Comparison of ENCODE assay signal across 16 mouse cellular contexts in genomic region chr17:48433689-48434330, GRCm38 (mm10). TPM values are rescaled to one million over a fixed set of nuclear protein-coding genes. Genes with fewer than 3 reads are reported as not detected.
DNase-seq lines count a peak whose midpoint lies in the region; ATAC-seq and TF ChIP-seq lines count a peak whose summit lies in the region.
"Had no signal": no experiment of that assay in that cellular context is flagged by ENCODE, and none has a peak within 500 bp of the region (broad histone marks: within the 10 kb centered on the region; RNA-seq: fewer than 3 reads in every experiment).

No protein-coding gene starts in this region.

- H3K27ac ChIP-seq in heart, embryonic 15.5 days, result peak overlapping the region; percentile 96; the same call in 1 of the 2 replicates
- H3K27ac ChIP-seq in lung, embryonic 15.5 days, result 0 out of 2 replicates have a peak overlapping the region, but pooled peaks have one; percentile 15
- no peak overlapping the region for H3K27ac ChIP-seq in cortical plate, adult 2 months (ENCODE audit: insufficient read depth, low read length)
- H3K27ac ChIP-seq in stomach, postnatal 0 days (replicated peaks), result no peak overlapping the region
- H3K27ac ChIP-seq: hindbrain, embryonic 15.5 days had no signal

- H3K4me1 ChIP-seq in heart, embryonic 15.5 days (replicated peaks), result peaks cover 67% of the 10 kb centered on the region
- peaks cover 38% of the 10 kb centered on the region for H3K4me1 ChIP-seq in lung, embryonic 15.5 days
- no peaks in the 10 kb centered on the region for H3K4me1 ChIP-seq in cortical plate, adult 2 months (ENCODE audit: control insufficient read depth, insufficient read depth, low read length)
- H3K4me1 ChIP-seq in stomach, postnatal 0 days (replicated peaks; ENCODE audit: control insufficient read depth, insufficient read depth), result peaks cover 5% of the 10 kb centered on the region

- no peak overlapping the region for H3K4me3 ChIP-seq in heart, embryonic 15.5 days
- H3K4me3 ChIP-seq in lung, embryonic 15.5 days, result no peak overlapping the region
- no peak overlapping the region for H3K4me3 ChIP-seq in cortical plate, adult 2 months (ENCODE audit: insufficient read depth, low read length)
- H3K4me3 ChIP-seq in stomach, postnatal 0 days (ENCODE audit: low read depth, low read length), result no peak overlapping the region
- H3K4me3 ChIP-seq: erythroblast, embryonic 14.5 days; hindbrain, embryonic 15.5 days had no signal

- 44% methylated on average over 6 of the region's 6 CpGs for WGBS in heart, embryonic 15.5 days
- WGBS in lung, embryonic 15.5 days, result 44% methylated on average over 6 of the region's 6 CpGs
- 51% methylated on average over 6 of the region's 6 CpGs for WGBS in stomach, postnatal 0 days

- no peak overlapping the region for H3K4me2 ChIP-seq in heart, embryonic 15.5 days
- H3K4me2 ChIP-seq in lung, embryonic 15.5 days, result no peak overlapping the region
- H3K4me2 ChIP-seq in stomach, postnatal 0 days (replicated peaks; ENCODE audit: low read depth), result no peak overlapping the region
- H3K4me2 ChIP-seq: hindbrain, embryonic 15.5 days had no signal

- no peak for TF ChIP-seq EP300 in stomach, postnatal 0 days (optimal IDR thresholded peaks at IDR 0.05)

- no peaks in the 10 kb centered on the region for H3K9me3 ChIP-seq in heart, embryonic 15.5 days (replicated peaks)
- H3K9me3 ChIP-seq in lung, embryonic 15.5 days, result no peaks in the 10 kb centered on the region
- no peaks in the 10 kb centered on the region for H3K9me3 ChIP-seq in stomach, postnatal 0 days (ENCODE audit: control insufficient read depth, low read length)
- H3K9me3 ChIP-seq: hindbrain, embryonic 15.5 days had no signal

- 0 out of 2 replicates have a peak, but pooled peaks have one; percentile 4 for TF ChIP-seq CTCF in cortical plate, adult 2 months (IDR thresholded peaks at IDR 0.05; ENCODE audit: extremely low read depth, insufficient read depth, low read length)
- peak; percentile 58 for TF ChIP-seq CTCF in stomach, postnatal 0 days (IDR thresholded peaks at IDR 0.05; ENCODE audit: low read depth)

- H3K36me3 ChIP-seq in heart, embryonic 15.5 days, result 0 out of 2 replicates have a peak, but pooled peaks cover 3% of the 10 kb centered on the region
- H3K36me3 ChIP-seq in lung, embryonic 15.5 days, result no peaks in the 10 kb centered on the region
- no peaks in the 10 kb centered on the region for H3K36me3 ChIP-seq in stomach, postnatal 0 days (ENCODE audit: control insufficient read depth, insufficient read depth, low read length)
- H3K36me3 ChIP-seq: hindbrain, embryonic 15.5 days had no signal

- DNase-seq in heart, postnatal 4 days, result no peak
- no peak for DNase-seq in lung, postnatal 25 days (ENCODE audit: low spot score)
- no peak for DNase-seq in stomach, postnatal 0 days (ENCODE audit: low spot score)
- no peak for DNase-seq in urinary bladder, postnatal 4 days (ENCODE audit: low spot score in 2 of 2)
- DNase-seq: cerebellum, adult 18-20 months; heart, adult 11 months; kidney, postnatal 25 days; right cerebral cortex, postnatal 14 days; thymus, postnatal 4 days had no signal

- no peak for ATAC-seq in heart, embryonic 15.5 days (replicated peaks; ENCODE audit: insufficient number of reproducible peaks, insufficient read depth, low FRiP score, low read depth)
- no peak for ATAC-seq in lung, embryonic 15.5 days (ENCODE audit: borderline replicate concordance, extremely low read depth, low FRiP score, low TSS enrichment)
- ATAC-seq in stomach, postnatal 0 days (ENCODE audit: low FRiP score, low TSS enrichment), result 0 out of 2 replicates have a peak, but pooled peaks have one; percentile 28

- no peak for TF ChIP-seq POLR2A in cortical plate, adult 2 months (IDR thresholded peaks at IDR 0.05; ENCODE audit: extremely low read depth, insufficient read depth, low read length)

- no peaks in the 10 kb centered on the region for H3K27me3 ChIP-seq in heart, embryonic 15.5 days
- H3K27me3 ChIP-seq in lung, embryonic 15.5 days, result no peaks in the 10 kb centered on the region
- H3K27me3 ChIP-seq in stomach, postnatal 0 days (ENCODE audit: control insufficient read depth, insufficient read depth, low read length), result no peaks in the 10 kb centered on the region
- H3K27me3 ChIP-seq: hindbrain, embryonic 15.5 days had no signal

- no peak overlapping the region for H3K9ac ChIP-seq in heart, embryonic 15.5 days
- H3K9ac ChIP-seq in lung, embryonic 15.5 days, result no peak overlapping the region
- H3K9ac ChIP-seq in stomach, postnatal 0 days (ENCODE audit: low read length), result no peak overlapping the region
- H3K9ac ChIP-seq: hindbrain, embryonic 15.5 days had no signal

RNA-seq across cellular contexts. Expression of gene Apobec2, which starts 1.1 kb away (rescaled TPM):
- 177 and 212 TPM in 2 replicates for polyA plus RNA-seq in heart, embryonic 15.5 days (2015; fragmentation: Nextera tagmentation; extraction: Ambion mirVana)
- total RNA-seq in heart, postnatal 4 days (2021), result 100 to 1,000 TPM; 207 to 216 TPM
- 7.5 and 8.7 TPM in 2 replicates for polyA plus RNA-seq in lung, embryonic 15.5 days (2015; fragmentation: Nextera tagmentation; extraction: Ambion mirVana)
- 0.09 and 0.13 TPM in 2 replicates for polyA plus RNA-seq in cortical plate, adult 2 months (2012; rRNA removed)
- polyA plus RNA-seq in stomach, postnatal 0 days (2015; fragmentation: Nextera tagmentation; extraction: Ambion mirVana), result 7.2 and 7.6 TPM in 2 replicates
- total RNA-seq: megakaryocyte-erythroid progenitor cell, adult 5-6 weeks had no signal
- polyA plus RNA-seq: erythroblast, embryonic 14.5 days; liver, adult 2 months had no signal

RNA-seq across cellular contexts. Expression of gene Tspo2, which starts 17.5 kb away (rescaled TPM):
- 7.7 and 8.3 TPM in 2 replicates for polyA plus RNA-seq in heart, embryonic 15.5 days (2015; fragmentation: Nextera tagmentation; extraction: Ambion mirVana)
- under 1 TPM; 0.36 to 0.47 TPM for total RNA-seq in heart, postnatal 4 days (2021)
- polyA plus RNA-seq in lung, embryonic 15.5 days (2015; fragmentation: Nextera tagmentation; extraction: Ambion mirVana), result 3.6 and 3.8 TPM in 2 replicates
- polyA plus RNA-seq in cortical plate, adult 2 months (2012; rRNA removed), result 0.29 TPM in 1 of 2 replicates, not detected in the other
- 0.41 and 0.51 TPM in 2 replicates for polyA plus RNA-seq in stomach, postnatal 0 days (2015; fragmentation: Nextera tagmentation; extraction: Ambion mirVana)
- total RNA-seq: liver, adult 2 months had no signal
- polyA plus RNA-seq: liver, adult 2 months had no signal

RNA-seq across cellular contexts. Expression of gene Unc5cl, which starts 20.9 kb away (rescaled TPM):
- polyA plus RNA-seq in heart, embryonic 15.5 days (2015; fragmentation: Nextera tagmentation; extraction: Ambion mirVana), result 0.33 and 0.84 TPM in 2 replicates
- under 1 TPM; 0.14 to 0.21 TPM for total RNA-seq in heart, postnatal 4 days (2021)
- 2.0 and 2.4 TPM in 2 replicates for polyA plus RNA-seq in lung, embryonic 15.5 days (2015; fragmentation: Nextera tagmentation; extraction: Ambion mirVana)
- 0.21 and 0.23 TPM in 2 replicates for polyA plus RNA-seq in cortical plate, adult 2 months (2012; rRNA removed)
- 3.3 and 3.5 TPM in 2 replicates for polyA plus RNA-seq in stomach, postnatal 0 days (2015; fragmentation: Nextera tagmentation; extraction: Ambion mirVana)
- total RNA-seq: liver, adult 2 months had no signal
- polyA plus RNA-seq: hindbrain, embryonic 15.5 days had no signal

RNA-seq across cellular contexts. Expression of gene Oard1, which starts 24.0 kb away (rescaled TPM):
- 33.5 and 40.2 TPM in 2 replicates for polyA plus RNA-seq in heart, embryonic 15.5 days (2015; fragmentation: Nextera tagmentation; extraction: Ambion mirVana)
- 10 to 100 TPM; 14.5 to 14.6 TPM for total RNA-seq in heart, postnatal 4 days (2021)
- 70.6 and 75.7 TPM in 2 replicates for polyA plus RNA-seq in lung, embryonic 15.5 days (2015; fragmentation: Nextera tagmentation; extraction: Ambion mirVana)
- polyA plus RNA-seq in cortical plate, adult 2 months (2012; rRNA removed), result 19.9 and 21.7 TPM in 2 replicates
- polyA plus RNA-seq in stomach, postnatal 0 days (2015; fragmentation: Nextera tagmentation; extraction: Ambion mirVana), result 42.3 and 43.8 TPM in 2 replicates

RNA-seq across cellular contexts. Expression of gene Nfya, which starts 24.1 kb away (rescaled TPM):
- polyA plus RNA-seq in heart, embryonic 15.5 days (2015; fragmentation: Nextera tagmentation; extraction: Ambion mirVana), result 8.9 and 10.5 TPM in 2 replicates
- total RNA-seq in heart, postnatal 4 days (2021), result 10 to 100 TPM; 29.0 to 33.2 TPM
- 17.0 and 19.9 TPM in 2 replicates for polyA plus RNA-seq in lung, embryonic 15.5 days (2015; fragmentation: Nextera tagmentation; extraction: Ambion mirVana)
- 26.1 and 26.5 TPM in 2 replicates for polyA plus RNA-seq in cortical plate, adult 2 months (2012; rRNA removed)
- polyA plus RNA-seq in stomach, postnatal 0 days (2015; fragmentation: Nextera tagmentation; extraction: Ambion mirVana), result 3.0 and 3.5 TPM in 2 replicates

Comparison
In these comparisons a context has a peak if more than half of its experiments do, and no peak if none do; other contexts are left out.
1. H3K27ac ChIP-seq: peak in heart, embryonic 15.5 days (single experiment) and lung, embryonic 15.5 days (single experiment); none in cortical plate, adult 2 months (single experiment) and stomach, postnatal 0 days (single experiment).
2. RNA of gene Apobec2, which starts 1.1 kb away (polyA plus RNA-seq): 177 to 212 TPM in heart, embryonic 15.5 days; 7.5 to 8.7 TPM in lung, embryonic 15.5 days, 7.2 to 7.6 TPM in stomach, postnatal 0 days and 0.09 to 0.13 TPM in cortical plate, adult 2 months; every median in the first group is over 10 times any median in the second.